Mouse (Mus musculus) liver, embryonic 16.5 days (tissue): Measurements from ENCODE around the gene Sgf29. TPM values are rescaled to one million over a fixed set of nuclear protein-coding genes. Genes with fewer than 3 reads are reported as not detected.
"Not testable (repeated sequence)": the region's sequence is repeated elsewhere in the genome, so short reads cannot be mapped to it uniquely, and the experiment has no call there.

Source experiments
- ATAC-seq: fragments of 200-750 bp; cut with Nextera tagmentation; 2 replicates; pipeline ENCODE4 v1.8.0; 2017; ENCODE audit warnings: low read depth, mild to moderate bottlenecking, moderate number of reproducible peaks, moderate library complexity
- H3K27ac ChIP-seq: fragments of 300-500 bp; sonication (generic); 2 replicates; pipeline ENCODE4 v1.5.1; 2014; ENCODE audit warnings: mild to moderate bottlenecking, low read length
- H3K27me3 ChIP-seq: fragments of 300-500 bp; sonication (generic); 2 replicates; pipeline ENCODE4 v1.6.1; 2014; ENCODE audit warnings: low read depth, low read length, mixed read lengths; ENCODE audit not compliant: control insufficient read depth, insufficient read depth
- H3K36me3 ChIP-seq: fragments of 300-500 bp; sonication (generic); 2 replicates; pipeline ENCODE4 v1.6.1; 2014; ENCODE audit warnings: mild to moderate bottlenecking; ENCODE audit not compliant: control insufficient read depth, insufficient read depth
- H3K4me1 ChIP-seq: fragments of 300-500 bp; sonication (generic); 2 replicates; pipeline ENCODE4 v1.6.1; 2014; ENCODE audit warnings: low read depth, low read length, mixed read lengths; ENCODE audit not compliant: control insufficient read depth
- H3K4me2 ChIP-seq: fragments of 300-500 bp; sonication (generic); 2 replicates; pipeline ENCODE4 v1.6.1; 2014; ENCODE audit warnings: low read depth, low read length, mixed read lengths
- H3K4me3 ChIP-seq: fragments of 300-500 bp; sonication (generic); 2 replicates; pipeline ENCODE4 v1.5.1; 2014; ENCODE audit warnings: low read depth, mild to moderate bottlenecking, low read length
- H3K9ac ChIP-seq: fragments of 300-500 bp; sonication (generic); 2 replicates; pipeline ENCODE4 v1.6.1; 2014; ENCODE audit warnings: low read depth, low read length
- H3K9me3 ChIP-seq: fragments of 300-500 bp; sonication (generic); replicated peaks from 2 replicates; pipeline ENCODE4 v1.6.1; 2016; ENCODE audit warnings: low read length; ENCODE audit not compliant: control insufficient read depth
- WGBS: fragments of 180-500 bp; shearing (Covaris S2); extraction: QIAGEN DNeasy Blood & Tissue Kit; methylation state at CpG from one replicate; pipeline ENCODE4 v1.1.7; 2014; ENCODE audit not compliant: insufficient replicate concordance; 5-methylcytosine and 5-hydroxymethylcytosine counted together
- polyA plus RNA-seq: library from polyadenylated mRNA; unstranded; fragments of >200 nt; fragmentation: Nextera tagmentation; extraction: Ambion mirVana; gene quantifications from 2 replicates; pipeline ENCODE4 v1.2.1, GENCODE M21; 2015

The Sgf29 gene
- polyA plus RNA-seq, 1 experiment from 2014 or later: 28.6 TPM

DNA sequence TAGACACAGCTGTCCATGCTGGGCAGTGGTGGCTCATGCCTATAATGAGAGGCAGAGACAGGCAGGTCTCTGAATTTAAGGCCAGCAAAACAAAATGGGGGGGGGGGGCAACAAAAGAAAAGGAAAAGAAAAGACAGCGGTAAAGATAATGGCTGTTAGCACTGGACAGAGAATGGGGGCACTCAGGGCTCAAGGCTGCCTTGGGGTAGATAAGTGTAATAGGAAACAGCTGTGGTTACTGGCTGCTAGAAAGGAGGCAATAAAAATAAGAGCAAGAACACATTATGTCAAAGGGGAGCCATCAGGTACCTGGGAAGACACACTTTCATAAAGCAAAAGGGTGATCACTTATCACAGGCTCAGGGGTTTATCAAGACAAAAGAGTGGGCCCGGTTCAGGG, 16.6 kb upstream of the Sgf29 start:
- 23% methylated on average over 2 of the region's 2 CpGs for WGBS
- Histone ChIP-seq H3K9ac (no peak overlapping the region), H3K4me3 (no peak overlapping the region), H3K36me3 (no peaks in the 10 kb centered on the region), H3K27ac (no peak overlapping the region), H3K9me3 (no peaks in the 10 kb centered on the region), H3K4me2 (no peak overlapping the region), H3K27me3 (no peaks in the 10 kb centered on the region), H3K4me1 (no peaks in the 10 kb centered on the region)
- ATAC-seq: no peak

DNA sequence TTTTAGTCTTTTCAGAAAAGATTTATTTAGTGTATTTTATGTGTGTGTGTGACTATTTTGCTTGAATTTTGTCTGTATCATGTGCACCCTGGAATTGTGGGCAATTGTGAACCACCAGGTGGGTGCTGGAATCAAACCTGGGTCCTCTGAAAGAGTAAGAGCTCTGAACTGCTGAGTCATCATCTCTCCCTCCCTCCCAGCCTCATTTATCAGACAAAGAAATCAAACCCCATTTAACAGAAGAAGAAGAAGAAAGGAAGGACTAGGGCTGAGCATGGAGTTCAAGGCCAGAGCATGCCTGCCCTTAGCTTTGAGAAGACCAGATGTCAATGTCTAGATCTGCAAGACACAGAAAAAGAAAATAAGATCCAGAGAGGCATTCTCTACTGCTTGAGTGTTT, 13.7 kb upstream of the Sgf29 start:
- Histone ChIP-seq H3K27me3 (no peaks in the 10 kb centered on the region), H3K4me1 (no peaks in the 10 kb centered on the region), H3K9me3 (no peaks in the 10 kb centered on the region), H3K36me3 (no peaks in the 10 kb centered on the region), H3K4me3 (no peak overlapping the region), H3K4me2 (no peak overlapping the region), H3K27ac (no peak overlapping the region), H3K9ac (no peak overlapping the region)
- ATAC-seq: no peak

DNA sequence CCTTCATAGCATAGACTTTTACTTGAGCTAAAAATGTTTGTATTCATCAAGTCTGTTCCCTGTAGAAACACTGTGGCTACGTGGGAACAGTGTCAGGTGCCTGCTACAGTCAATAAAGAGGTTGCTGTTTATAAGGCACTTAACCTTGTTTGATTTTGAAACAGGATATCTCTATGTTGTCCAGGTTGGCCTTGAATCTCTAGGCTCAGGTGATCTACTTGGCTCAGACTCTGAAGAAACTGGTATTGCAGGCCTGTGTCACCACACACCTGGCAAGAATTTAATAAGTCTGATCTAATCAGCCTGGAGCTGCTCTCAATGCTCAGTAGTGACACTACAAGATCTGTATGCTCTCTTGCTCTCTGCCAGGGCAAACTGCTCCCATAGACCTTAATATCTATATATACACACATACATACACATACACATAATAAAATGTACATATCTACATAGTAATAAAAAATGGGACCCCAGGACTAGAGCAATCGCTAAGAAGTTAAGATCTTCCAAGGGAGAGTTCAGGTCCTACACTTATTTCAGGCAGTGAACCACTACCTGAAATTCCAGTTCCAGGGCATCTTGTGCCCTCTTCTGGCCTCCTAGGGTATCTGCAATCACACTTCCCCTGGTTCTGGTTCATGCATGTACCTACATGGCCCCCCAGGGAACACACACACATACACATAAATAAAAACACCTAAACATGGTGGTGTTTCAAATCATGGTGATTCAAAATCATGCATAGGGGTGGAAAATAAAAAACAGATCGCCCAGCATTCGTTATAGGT, 12.2 kb upstream of the Sgf29 start:
- no peak overlapping the region for H3K4me3 ChIP-seq
- H3K9ac ChIP-seq: no peak overlapping the region
- WGBS: 5% methylated on average over 4 of the region's 4 CpGs
- H3K36me3 ChIP-seq: no peaks in the 10 kb centered on the region
- H3K4me1 ChIP-seq: no peaks in the 10 kb centered on the region
- no peak overlapping the region for H3K27ac ChIP-seq
- ATAC-seq: 0 out of 2 replicates have a peak, but pooled peaks have one; percentile 27
- no peaks in the 10 kb centered on the region for H3K27me3 ChIP-seq
- H3K9me3 ChIP-seq: no peaks in the 10 kb centered on the region
- no peak overlapping the region for H3K4me2 ChIP-seq

DNA sequence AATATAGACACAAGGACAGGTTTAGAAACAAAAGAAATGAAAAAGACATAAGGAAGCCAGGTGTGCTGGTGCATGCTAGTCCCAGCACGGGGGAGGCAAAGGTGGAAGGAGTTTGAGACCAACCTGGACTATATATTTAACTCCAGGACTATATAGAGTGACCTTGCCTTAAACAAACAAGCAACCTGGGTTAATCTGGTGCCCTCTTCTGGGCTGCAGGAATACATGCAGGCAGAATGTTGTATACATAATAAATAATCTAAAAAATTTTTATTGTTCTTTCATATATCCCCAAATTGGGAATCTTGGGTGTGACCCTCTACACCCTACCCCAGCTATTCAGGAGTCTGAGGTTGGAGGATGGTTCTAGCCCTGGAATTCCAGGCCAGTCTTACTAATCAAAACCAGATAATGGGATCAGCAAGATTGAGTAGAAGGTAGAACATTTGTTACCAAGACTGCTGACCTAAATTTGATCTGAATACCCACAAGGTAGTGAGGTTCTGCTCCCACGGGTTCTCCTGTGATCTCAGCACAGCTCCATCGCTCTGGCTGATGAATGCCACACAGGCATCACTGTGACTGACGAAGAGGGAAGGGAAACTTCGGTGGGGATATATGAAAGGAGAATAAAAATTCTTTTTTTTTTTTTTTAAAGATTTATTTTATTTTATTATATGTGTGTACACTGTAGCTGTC, 6.4 kb upstream of the Sgf29 start:
- ATAC-seq: no peak
- H3K4me1 ChIP-seq: no peaks in the 10 kb centered on the region; the same call in 1 of the 2 replicates
- H3K4me3 ChIP-seq: no peak overlapping the region
- H3K9me3 ChIP-seq: no peaks in the 10 kb centered on the region
- WGBS: 50% methylated on average over 5 of the region's 5 CpGs
- no peak overlapping the region for H3K27ac ChIP-seq
- no peaks in the 10 kb centered on the region for H3K27me3 ChIP-seq
- H3K4me2 ChIP-seq: no peak overlapping the region
- no peak overlapping the region for H3K9ac ChIP-seq
- no peaks in the 10 kb centered on the region for H3K36me3 ChIP-seq

DNA sequence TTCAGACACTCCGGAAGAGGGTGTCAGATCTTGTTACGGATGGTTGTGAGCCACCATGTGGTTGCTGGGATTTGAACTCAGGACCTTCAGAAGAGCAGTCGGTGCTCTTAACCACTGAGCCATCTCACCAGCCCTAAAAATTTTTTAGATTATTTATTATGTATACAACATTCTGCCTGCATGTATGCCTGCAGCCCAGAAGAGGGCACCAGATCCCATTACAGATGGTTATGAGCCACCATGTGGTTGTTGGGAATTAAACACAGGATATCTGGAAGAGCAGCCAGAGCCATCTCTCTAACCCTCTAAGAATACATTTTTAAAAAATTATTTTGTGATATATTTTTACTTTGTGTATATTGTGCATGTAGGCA, 5.9 kb upstream of the Sgf29 start:
- not testable (repeated sequence) for H3K9me3 ChIP-seq, H3K36me3 ChIP-seq, H3K4me2 ChIP-seq, H3K4me3 ChIP-seq, H3K27me3 ChIP-seq, H3K9ac ChIP-seq, H3K4me1 ChIP-seq, H3K27ac ChIP-seq
- WGBS: 52% methylated on average over 3 of the region's 3 CpGs
- ATAC-seq: 0 out of 2 replicates have a peak, but pooled peaks have one; percentile 7

DNA sequence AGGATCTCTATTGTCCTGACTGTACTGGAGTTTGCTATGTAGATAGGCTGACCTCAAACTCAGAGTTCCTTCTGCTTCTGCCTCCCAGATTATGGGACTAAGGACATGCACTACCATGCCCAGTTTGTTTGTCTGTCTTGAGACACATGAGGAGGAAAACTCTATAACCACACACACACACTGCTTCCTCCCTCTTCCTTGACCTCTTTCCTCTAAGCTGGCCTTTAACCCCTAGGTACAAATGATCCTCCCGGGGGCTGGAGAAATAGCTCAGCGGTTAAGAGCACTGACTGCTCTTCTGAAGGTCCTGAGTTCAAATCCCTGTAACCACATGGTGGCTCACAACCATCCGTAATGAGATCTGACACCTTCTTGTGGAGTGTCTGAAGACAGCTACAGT, 4.8 kb upstream of the Sgf29 start:
- ATAC-seq: no peak
- Histone ChIP-seq H3K36me3 (no peaks in the 10 kb centered on the region), H3K27ac (no peak overlapping the region), H3K9ac (no peak overlapping the region), H3K27me3 (no peaks in the 10 kb centered on the region), H3K4me1 (peaks cover 7% of the 10 kb centered on the region), H3K4me3 (no peak overlapping the region), H3K4me2 (no peak overlapping the region), H3K9me3 (no peaks in the 10 kb centered on the region)
- WGBS: 51% methylated on average over 3 of the region's 3 CpGs

DNA sequence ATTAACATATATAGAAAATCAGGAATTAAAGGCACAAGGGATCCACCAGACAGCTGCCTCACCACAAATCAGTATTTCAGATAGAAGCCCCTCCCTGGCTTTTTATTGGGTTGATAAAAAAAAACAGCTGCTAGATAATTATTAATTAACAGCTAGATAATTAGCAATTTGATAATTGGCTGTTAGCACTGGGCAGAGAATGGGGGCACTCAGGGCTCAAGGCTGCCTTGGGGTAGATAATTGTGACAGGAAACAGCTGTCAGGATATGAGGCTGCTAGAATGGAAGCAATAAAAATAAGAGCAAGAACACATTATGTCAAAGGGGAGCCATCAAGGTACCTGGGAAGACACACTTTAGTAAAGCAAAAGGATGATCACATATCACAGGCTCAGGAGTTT, 4.2 kb upstream of the Sgf29 start:
- H3K9ac ChIP-seq: no peak overlapping the region
- H3K27me3 ChIP-seq: no peaks in the 10 kb centered on the region
- H3K27ac ChIP-seq: no peak overlapping the region
- no peak overlapping the region for H3K4me2 ChIP-seq
- H3K9me3 ChIP-seq: no peaks in the 10 kb centered on the region
- ATAC-seq: no peak
- H3K4me3 ChIP-seq: no peak overlapping the region
- H3K4me1 ChIP-seq: peaks cover 11% of the 10 kb centered on the region
- H3K36me3 ChIP-seq: no peaks in the 10 kb centered on the region

DNA sequence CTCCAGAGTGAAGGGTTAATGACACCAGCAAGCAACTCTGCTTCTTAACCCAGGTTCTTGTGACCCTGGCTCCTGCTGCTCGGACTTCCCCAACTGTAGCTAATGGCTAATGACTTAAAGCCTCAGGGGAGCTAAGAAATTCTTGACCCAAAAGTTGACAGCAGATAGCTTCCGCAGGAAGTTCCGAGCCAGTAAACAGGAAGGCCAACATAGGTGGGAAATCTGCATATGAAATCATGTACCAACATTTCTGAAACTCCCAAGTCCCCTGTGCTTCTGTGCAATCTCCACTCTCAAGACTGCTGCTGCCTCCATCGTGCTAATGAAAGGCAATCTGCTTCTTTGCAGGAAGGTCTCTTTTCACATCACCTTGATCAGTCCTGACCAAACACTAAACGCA, 3.4 kb upstream of the Sgf29 start:
- no peak for ATAC-seq
- H3K4me2 ChIP-seq: no peak overlapping the region
- no peak overlapping the region for H3K27ac ChIP-seq
- 51% methylated on average over 5 of the region's 5 CpGs for WGBS
- H3K9me3 ChIP-seq: no peaks in the 10 kb centered on the region
- no peaks in the 10 kb centered on the region for H3K36me3 ChIP-seq
- peaks cover 16% of the 10 kb centered on the region for H3K4me1 ChIP-seq
- no peak overlapping the region for H3K4me3 ChIP-seq
- no peaks in the 10 kb centered on the region for H3K27me3 ChIP-seq
- no peak overlapping the region for H3K9ac ChIP-seq

DNA sequence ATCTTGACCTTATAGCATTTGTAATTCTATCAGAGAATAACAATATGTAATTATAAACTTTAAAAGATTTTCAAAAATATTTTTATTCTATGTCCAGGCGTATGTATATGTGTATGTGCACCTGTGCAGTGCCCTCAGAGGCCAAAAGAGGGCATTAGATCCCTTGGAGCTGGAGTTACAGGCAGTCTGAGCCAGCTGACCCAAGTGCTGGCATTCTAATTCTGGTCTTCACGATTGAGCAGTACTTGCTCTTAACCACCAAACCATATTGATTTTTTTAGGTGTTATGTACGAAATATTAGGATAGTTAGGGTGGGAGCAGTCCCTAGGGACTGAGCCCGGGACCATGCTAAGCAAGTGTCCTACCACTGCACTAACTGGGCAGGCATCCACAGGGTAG, 623 bp upstream of the Sgf29 start:
- H3K36me3 ChIP-seq: no peaks in the 10 kb centered on the region
- 66% methylated on average over 4 of the region's 4 CpGs for WGBS
- no peak overlapping the region for H3K27ac ChIP-seq
- peaks cover 25% of the 10 kb centered on the region for H3K4me1 ChIP-seq
- H3K9me3 ChIP-seq: no peaks in the 10 kb centered on the region
- H3K4me3 ChIP-seq: peak overlapping the region; percentile 81
- H3K9ac ChIP-seq: no peak overlapping the region
- no peaks in the 10 kb centered on the region for H3K27me3 ChIP-seq
- ATAC-seq: no peak
- H3K4me2 ChIP-seq: peak overlapping the region; percentile 90
